Mouse (Mus musculus) neural tube, embryonic 10.5 days (tissue): Measurements from ENCODE around the gene Hdac11.
"Not testable (repeated sequence)": the region's sequence is repeated elsewhere in the genome, so short reads cannot be mapped to it uniquely, and the experiment has no call there.

ENCODE experiments used
- DNase-seq: peaks from one replicate; pipeline ENCODE4 v3.0.0-alpha.2; 2017; ENCODE audit warnings: low spot score; ENCODE audit errors: extremely low spot score

The Hdac11 gene

GRCm38 (mm10) chr6:91156554-91157236, at the start of gene Hdac11:
Hdac11 (plus strand) TSS chr6:91156665.
- DNase-seq: peak; percentile 89

- no peak for DNase-seq
Observed at GRCm38 (mm10) chr6:91108301-91108916, 48.1 kb upstream of the Hdac11 start.

DNA sequence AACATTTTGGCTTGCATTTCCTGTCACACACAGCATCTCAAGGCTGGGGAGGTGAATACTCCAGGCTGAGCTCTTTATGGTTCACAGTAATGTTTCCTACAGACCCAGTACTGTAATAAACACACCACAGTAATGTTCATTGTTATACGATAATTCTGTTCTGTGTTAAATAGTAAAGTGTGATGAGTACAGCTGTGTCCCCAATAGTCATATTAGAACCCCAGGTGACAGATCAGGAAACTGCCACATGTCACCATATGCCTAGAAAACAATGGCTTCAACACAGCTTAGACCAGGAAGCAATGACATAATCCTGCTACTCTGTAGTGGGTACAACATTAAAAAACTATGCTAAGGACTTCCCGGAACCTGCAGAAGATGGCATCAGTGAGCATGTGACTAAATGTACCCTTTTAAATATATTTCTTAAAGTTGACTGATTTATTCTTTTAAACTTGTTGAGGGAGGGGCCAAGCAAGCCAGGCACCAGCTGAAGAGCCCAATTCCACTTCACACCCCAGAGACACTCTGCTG, 47.5 kb upstream of the Hdac11 start:
- no peak for DNase-seq

DNA sequence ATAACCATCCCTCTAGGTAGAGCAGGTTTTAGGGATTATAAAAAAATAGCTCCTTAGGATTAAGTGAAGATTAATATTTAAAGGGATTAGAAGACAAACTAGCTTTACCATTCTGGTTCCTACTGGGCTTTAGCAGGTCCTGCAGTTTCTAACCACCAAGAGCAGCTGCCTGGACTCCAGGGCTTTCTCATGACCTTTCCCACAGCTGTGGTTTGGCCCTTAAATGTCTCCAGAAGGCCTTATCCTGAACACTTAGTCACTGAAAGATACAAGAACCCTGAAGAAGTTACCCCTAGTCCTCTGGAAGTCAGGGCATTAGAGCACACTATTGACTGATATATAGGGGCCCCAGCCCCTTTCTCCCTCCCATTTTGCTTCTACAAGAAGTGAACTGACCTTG, 47.0 kb upstream of the Hdac11 start:
- no peak for DNase-seq

GRCm38 (mm10) chr6:91110323-91111020, 46.0 kb upstream of the Hdac11 start:
- DNase-seq: no peak

DNA sequence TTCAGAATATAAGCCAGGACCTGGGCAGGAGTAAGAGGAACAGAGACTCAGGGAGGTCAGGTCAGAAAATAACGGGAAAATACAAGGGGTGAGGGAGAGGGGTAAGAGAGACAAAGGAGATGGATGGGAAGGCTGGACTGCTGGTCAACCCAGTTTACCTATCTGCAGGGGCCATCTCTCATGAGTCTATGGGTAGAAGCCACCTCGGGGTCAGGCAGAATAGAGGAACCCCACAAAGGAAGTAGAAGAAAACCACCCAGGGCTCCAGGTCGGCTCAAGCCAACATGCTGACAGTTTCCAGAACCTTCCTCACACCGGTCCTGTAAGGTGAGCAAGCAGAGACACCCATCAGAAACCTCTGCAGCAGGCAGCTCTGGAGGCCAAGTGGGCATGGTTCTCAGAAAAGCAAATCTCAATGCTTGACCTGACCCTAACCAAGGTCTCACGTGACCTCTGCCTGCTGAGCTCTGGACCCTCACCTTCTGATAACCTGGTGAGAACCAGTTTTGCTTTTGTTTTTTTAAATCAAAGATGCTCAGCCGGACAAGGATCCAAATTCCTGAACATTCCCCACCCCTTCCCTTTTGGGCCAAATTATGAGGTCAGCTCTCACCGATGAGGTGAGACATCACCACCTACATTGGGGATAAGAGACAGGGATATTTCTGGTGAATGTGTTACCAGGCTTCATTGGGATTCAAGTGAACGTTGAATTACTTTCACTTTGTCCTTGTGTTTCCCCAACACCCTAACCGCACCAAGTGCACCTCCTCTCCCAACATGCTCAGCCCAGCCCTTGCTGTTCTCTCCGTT, 45.1 kb upstream of the Hdac11 start:
- DNase-seq: no peak

GRCm38 (mm10) chr6:91111954-91112252, 44.6 kb upstream of the Hdac11 start:
- DNase-seq: no peak

- DNase-seq: no peak
Observed at GRCm38 (mm10) chr6:91114716-91115115, 41.7 kb upstream of the Hdac11 start.

GRCm38 (mm10) chr6:91115158-91115557, 41.3 kb upstream of the Hdac11 start:
- DNase-seq: no peak

DNA sequence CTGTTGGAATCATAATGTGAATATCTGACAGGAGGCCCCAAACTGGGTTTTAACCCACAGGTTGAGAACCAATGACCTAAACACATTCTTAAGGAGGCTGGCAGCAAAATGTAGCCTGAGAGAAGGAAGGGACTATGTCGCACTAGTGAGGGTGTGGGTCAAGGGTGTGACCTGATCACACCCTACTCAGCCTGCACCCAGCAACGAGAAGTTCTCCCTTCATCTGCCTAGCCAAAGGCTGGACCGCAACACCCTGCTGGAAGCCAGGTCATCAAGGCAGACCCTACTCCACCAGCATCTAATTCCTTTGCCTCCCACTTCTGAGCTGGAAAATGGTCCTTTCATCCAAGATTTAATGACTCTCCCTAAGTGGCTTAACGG, 40.6 kb upstream of the Hdac11 start:
- no peak for DNase-seq

GRCm38 (mm10) chr6:91116244-91117145, 40.0 kb upstream of the Hdac11 start, which contains the start of gene Nup210:
Nup210 (minus strand) TSS chr6:91116829.
- peak; percentile 90 for DNase-seq

DNA sequence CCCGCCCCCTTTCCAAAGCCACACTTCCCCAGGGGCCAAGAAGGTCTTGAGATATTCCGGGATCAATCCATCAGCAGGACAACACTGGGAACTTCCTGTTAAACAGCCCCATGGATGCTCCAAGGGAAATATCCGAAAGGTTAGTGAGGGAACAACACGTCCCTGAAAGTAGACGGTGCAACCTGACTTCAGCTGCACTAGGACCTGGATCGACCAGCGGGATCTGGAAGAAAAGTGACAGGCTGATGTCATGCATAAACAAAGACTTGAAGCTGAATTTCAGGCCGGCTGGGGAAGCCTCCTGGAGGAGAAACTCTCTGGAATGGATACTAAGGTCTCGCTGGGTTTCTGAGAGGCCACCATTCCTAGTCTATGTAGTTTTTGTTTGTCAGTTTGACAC, 39.3 kb upstream of the Hdac11 start:
- DNase-seq: no peak

- DNase-seq: no peak
Observed at GRCm38 (mm10) chr6:91118526-91118925, 37.9 kb upstream of the Hdac11 start.

DNA sequence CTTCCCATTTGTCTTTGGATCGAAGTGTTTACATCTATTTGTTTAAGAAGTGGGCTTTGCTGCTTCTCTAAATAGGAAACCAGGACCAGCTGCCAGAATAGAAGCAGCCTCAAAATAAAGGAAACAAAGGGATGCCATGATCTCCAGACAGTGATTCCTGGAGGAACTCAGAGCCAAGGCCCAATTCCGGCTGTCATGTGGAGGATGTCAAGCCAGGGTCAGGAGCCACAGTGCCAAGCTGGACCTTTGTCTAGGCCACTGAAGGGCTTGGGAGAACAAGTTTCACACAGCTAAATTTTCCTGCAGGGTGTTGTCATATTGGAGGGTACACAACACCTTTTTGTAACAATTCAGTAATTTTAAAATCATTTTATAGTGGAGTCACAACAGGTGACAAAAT, 36.3 kb upstream of the Hdac11 start:
- no peak for DNase-seq

GRCm38 (mm10) chr6:91121089-91121488, 35.4 kb upstream of the Hdac11 start:
- not testable (repeated sequence) for DNase-seq

DNA sequence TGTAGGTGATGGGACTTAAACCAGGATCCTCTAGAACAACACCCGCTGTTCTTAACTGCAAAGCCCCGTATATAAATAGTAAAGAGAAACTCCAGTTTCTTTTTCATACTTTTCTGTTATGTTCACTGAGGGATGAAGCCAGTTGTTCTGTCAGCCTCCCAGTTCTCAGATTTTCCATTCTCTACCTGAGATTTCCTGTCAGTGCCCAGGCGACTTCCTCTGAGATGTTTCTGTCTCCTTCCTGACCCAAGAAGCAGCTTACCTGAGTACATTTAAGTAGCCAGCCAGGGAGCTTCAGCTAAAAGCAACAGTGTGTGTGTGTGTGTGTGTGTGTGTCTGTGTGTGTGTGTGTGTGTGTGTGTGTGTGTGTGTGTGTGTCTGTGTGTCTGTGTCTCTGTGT, 33.0 kb upstream of the Hdac11 start:
- DNase-seq: no peak

GRCm38 (mm10) chr6:91124286-91125227, 31.9 kb upstream of the Hdac11 start:
- no peak for DNase-seq

- DNase-seq: no peak
Observed at GRCm38 (mm10) chr6:91125228-91125585, 31.3 kb upstream of the Hdac11 start.

DNA sequence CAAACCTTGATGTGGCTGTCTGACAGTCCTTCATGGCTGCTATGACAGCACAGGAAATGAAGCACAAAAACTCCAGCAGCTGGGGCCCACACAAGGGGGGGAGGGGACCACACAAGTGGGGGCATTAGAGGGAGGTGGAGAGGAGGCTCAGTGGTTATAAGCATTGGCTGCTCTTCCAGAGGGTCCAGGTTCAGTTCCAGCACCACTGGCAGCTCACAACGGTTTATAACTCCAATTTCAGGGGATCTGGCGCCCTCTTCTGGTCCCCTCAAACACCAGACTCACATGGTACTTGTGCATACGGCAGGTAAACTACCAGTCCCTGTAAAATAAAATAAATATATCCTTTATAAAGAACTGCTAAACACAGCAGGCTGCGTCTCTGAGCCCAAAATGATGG, 27.5 kb upstream of the Hdac11 start:
- DNase-seq: no peak

DNA sequence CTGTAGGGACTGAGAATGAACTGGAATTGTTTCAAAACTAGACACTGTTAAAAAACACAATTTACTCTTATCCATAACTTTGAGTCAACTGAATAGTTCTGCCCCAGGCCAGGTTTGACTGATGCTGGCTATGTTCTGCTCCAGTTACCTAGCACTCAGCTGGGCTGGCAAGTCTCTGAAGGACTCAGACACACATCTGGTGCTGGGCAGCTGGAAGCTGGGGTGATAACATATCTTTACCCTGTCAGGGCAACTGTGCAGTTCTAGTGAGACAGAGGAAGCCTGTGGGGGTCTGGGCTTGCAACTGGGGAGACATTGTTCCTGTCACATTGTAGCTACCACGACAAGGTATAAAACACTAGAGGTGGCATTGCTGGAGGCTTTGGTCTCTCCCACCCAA, 25.6 kb upstream of the Hdac11 start:
- no peak for DNase-seq
